Mouse (Mus musculus) G1E (cell line): Measurements from ENCODE around the gene Gm43552. TPM values are rescaled to one million over a fixed set of nuclear protein-coding genes. Genes with fewer than 3 reads are reported as not detected.
A peak's percentile ranks its signal among the peaks of the same experiment; 100 is the strongest.
"Not testable (repeated sequence)": the region's sequence is repeated elsewhere in the genome, so short reads cannot be mapped to it uniquely, and the experiment has no call there.

ENCODE experiments used
- ATAC-seq: 2 replicates; pipeline ENCODE4 v1.8.0; 2016; ENCODE audit warnings: mild to moderate bottlenecking; ENCODE audit not compliant: insufficient number of reproducible peaks, poor library complexity, low FRiP score, severe bottlenecking; ENCODE audit errors: extremely low read depth
- DNase-seq: peaks from one replicate; pipeline ENCODE4 v3.0.0; 2012; ENCODE audit warnings: low spot score
- H3K27me3 ChIP-seq: 2 replicates; pipeline ENCODE4 v1.6.1; 2012; ENCODE audit warnings: mild to moderate bottlenecking, low read length, inconsistent platforms; ENCODE audit not compliant: insufficient read depth
- H3K36me3 ChIP-seq: replicated peaks from 2 replicates; pipeline ENCODE3; 2012; ENCODE audit warnings: mild to moderate bottlenecking, inconsistent platforms
- H3K4me1 ChIP-seq: 2 replicates; pipeline ENCODE4 v1.6.1; 2012; ENCODE audit warnings: low read depth, low read length, inconsistent platforms, mixed read lengths; ENCODE audit not compliant: insufficient read depth
- H3K4me3 ChIP-seq: 2 replicates; pipeline ENCODE4 v1.5.1; 2012; ENCODE audit warnings: low read depth, mild to moderate bottlenecking, inconsistent platforms, low read length, moderate library complexity, mixed read lengths
- H3K9me3 ChIP-seq: replicated peaks from 2 replicates; pipeline ENCODE4 v1.6.1; 2012; ENCODE audit warnings: inconsistent platforms
- CTCF ChIP-seq: IDR thresholded peaks from 2 replicates; pipeline ENCODE4 v1.5.1; 2012; ENCODE audit warnings: low read depth, low read length, inconsistent platforms, mixed read lengths
- GATA1 ChIP-seq: IDR thresholded peaks from 2 replicates; pipeline ENCODE4 v1.6.1; 2012; ENCODE audit warnings: borderline replicate concordance, low read length, inconsistent platforms, mixed read lengths
- GATA2 ChIP-seq: IDR thresholded peaks from 2 replicates; pipeline ENCODE4 v1.6.1; 2012; ENCODE audit warnings: low read depth, low read length, inconsistent platforms, borderline replicate concordance
- POLR2AphosphoS5 ChIP-seq: IDR thresholded peaks from 2 replicates; pipeline ENCODE4 v1.6.1; 2012; ENCODE audit warnings: low read depth, low read length, inconsistent platforms; ENCODE audit not compliant: insufficient replicate concordance
- TAL1 ChIP-seq: conservative IDR thresholded peaks from 2 replicates; pipeline ENCODE4 v1.6.1; 2012; ENCODE audit warnings: low read depth, low read length, inconsistent platforms, mixed read lengths
- polyA plus RNA-seq: library from polyadenylated mRNA; stranded (reverse); fragments of >175 nt; gene quantifications from 2 replicates; pipeline ENCODE4 v1.2.3, GENCODE M21; 2012
- total RNA-seq, 2 experiments: library from RNA; stranded (forward) in 1 of 2; stranded (reverse) in 1 of 2; fragments of 200-1000 nt in 1 of 2; fragments of >200 nt in 1 of 2; fragmentation: Nextera tagmentation in 1 of 2; gene quantifications; 2 replicates each; pipeline ENCODE4 v1.2.3; 2014 to 2017

Gene Gm43552
- total and polyA plus RNA-seq, 3 experiments = 17.8 TPM; not detected in 2

DNA sequence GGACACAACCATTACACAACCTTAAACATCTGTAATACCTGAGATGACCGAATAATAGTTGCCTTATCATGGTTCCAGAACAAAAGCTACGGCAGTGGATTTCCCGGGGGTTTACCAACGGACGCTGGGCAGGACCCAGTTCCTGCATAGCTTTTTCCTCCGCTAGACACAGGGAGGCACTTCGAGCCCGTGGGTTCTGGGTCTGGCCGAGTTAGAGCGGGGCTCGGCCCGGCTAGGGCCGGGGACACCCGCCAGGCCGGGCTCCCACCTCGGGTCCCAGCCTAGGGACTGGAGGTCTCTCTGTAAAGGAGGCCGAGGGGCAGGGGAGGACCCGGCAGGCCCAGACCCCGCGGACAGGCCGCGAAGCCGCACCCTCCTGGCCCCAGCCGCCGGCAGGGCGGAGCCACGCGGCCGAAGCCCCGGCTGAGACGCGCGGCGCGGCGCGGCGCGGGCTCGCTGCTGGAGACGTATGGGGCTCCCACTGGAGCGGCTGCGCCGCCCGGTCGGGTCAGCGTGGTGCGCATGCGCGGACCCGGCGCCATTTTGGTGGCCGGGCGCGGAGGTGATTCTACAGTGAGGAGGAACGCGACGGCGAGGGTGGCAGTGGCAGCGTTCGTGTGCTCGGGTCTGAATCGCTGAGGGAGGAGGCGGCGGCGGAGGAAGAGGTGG lies 44.3 kb upstream of the Gm43552 start, which contains the start of the genes Smim14 and Ube2k:
Smim14 (minus strand) TSS at position 434 of the 669 bp plus-strand sequence.
Ube2k (plus strand) TSS at position 483 of the 669 bp plus-strand sequence.
- Histone ChIP-seq H3K36me3 (peaks cover 13% of the 10 kb centered on the region), H3K9me3 (no peaks in the 10 kb centered on the region), H3K4me1 (peaks cover 27% of the 10 kb centered on the region), H3K4me3 (peak within 1 kb of the TSS; percentile 98), H3K27me3 (no peaks in the 10 kb centered on the region)
- TF ChIP-seq GATA1 (no peak), TAL1 (no peak), CTCF (no peak), GATA2 (no peak), POLR2AphosphoS5 (no peak)
- peak; percentile 42 for ATAC-seq
- DNase-seq = peak; percentile 84

DNA sequence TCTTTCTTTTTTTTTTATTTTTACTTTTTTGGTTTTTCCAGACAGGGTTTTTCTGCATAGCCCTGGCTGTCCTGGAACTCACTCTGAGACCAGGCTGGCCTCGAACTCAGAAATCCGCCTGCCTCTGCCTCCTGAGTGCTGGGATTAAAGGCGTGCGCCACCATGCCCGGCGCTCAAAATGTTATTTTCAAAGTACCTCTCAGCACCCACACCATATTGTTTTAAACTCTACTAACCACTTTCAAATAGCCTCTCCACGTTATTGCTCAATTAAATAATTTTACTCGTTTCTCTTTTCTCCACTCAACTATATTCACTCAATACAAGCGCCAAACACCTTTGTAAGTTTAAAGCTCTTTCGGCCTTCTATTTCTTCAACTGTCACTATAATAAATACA lies 43.4 kb upstream of the Gm43552 start:
- not testable (repeated sequence) for DNase-seq, ATAC-seq
- peak overlapping the region; percentile 98 for H3K4me3 ChIP-seq

DNA sequence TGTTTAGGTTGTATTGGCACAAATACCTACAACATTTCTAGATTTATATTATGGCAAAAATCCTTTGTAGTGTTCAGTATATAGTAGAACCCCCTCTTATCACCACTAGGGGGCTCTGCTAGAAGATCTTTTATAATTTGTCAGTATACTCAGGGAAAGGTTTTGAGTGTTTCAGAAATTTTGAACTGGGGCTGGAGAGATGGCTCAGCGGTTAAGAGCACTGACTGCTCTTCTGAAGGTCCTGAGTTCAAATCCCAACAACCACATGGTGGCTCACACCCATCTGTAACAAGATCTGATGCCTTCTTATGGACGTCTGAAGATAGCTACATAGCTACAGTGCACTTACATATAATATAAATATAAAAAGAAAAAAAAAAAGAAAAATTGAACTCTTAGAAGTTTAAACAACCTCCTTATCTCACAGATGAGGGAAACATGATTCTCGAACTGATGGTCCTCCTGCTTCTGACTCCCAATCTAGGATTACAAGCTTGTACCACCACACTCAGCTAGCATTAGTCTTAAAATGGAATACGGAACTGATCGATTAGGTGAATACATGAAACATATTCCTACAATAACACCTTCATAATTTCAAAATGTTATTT lies 42.9 kb upstream of the Gm43552 start:
- H3K27me3 ChIP-seq = no peaks in the 10 kb centered on the region
- H3K9me3 ChIP-seq = no peaks in the 10 kb centered on the region
- H3K36me3 ChIP-seq = peaks cover 7% of the 10 kb centered on the region
- 0 out of 2 replicates have a peak, but pooled peaks have one; percentile 29 for ATAC-seq
- no peak overlapping the region for H3K4me3 ChIP-seq
- peaks cover 23% of the 10 kb centered on the region for H3K4me1 ChIP-seq
- peak; percentile 17 for DNase-seq
- no peak for TF ChIP-seq GATA2
- no peak for TF ChIP-seq CTCF
- TF ChIP-seq TAL1 = no peak
- TF ChIP-seq POLR2AphosphoS5 = no peak
- no peak for TF ChIP-seq GATA1

More for the DNA sequence above, 43.4 kb upstream of the Gm43552 start:
- H3K36me3 ChIP-seq, H3K27me3 ChIP-seq, H3K9me3 ChIP-seq: not testable (repeated sequence)
- peaks cover 27% of the 10 kb centered on the region for H3K4me1 ChIP-seq

DNA sequence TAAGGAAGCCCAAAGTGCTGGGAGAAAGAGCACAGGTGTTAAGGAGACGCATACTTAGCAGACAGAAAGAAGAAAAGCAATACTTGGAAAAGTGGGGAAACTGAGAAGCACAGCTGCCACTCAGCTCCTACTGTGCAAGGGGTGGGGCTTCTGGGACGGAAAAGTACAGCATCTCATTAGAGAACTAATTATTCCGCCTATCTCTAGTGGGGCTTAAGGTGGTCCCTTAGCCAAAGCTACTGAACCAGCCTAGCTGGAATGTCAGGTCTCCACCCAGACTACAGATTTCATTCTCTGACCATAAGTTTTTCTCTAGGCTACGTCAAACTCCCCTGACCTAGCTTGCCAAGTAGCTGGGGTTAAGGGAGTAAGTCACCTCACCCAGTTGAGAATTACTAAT lies 41.9 kb upstream of the Gm43552 start:
- DNase-seq (no peak), ATAC-seq (no peak)
- no peak overlapping the region for H3K4me3 ChIP-seq
- H3K9me3 ChIP-seq = no peaks in the 10 kb centered on the region
- no peak for TF ChIP-seq CTCF
- no peak for TF ChIP-seq TAL1
- no peak for TF ChIP-seq POLR2AphosphoS5
- TF ChIP-seq GATA2 = no peak
- no peak for TF ChIP-seq GATA1
- H3K36me3 ChIP-seq = peaks cover 5% of the 10 kb centered on the region
- H3K27me3 ChIP-seq = no peaks in the 10 kb centered on the region
- H3K4me1 ChIP-seq = peaks cover 19% of the 10 kb centered on the region

DNA sequence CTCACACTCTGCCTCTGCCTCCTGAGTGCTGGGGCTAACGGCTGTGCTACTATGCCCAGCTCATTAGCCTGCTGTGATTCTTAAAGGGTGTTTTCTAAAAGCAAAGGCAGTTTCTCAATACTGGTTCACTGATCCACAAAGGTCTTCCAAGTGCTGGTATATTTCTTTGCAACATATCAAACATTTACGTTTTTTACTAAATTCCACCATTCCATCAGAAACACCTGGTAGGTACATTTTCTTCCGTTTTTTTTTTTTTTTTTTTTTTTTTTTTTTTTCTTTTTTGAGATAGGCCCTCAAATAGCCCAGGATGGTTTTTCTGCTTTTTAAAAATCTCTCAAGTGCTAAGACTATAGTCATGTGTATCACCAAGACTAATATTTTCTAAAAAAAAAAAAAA lies 38.6 kb upstream of the Gm43552 start:
- Histone ChIP-seq H3K4me1 (peaks cover 11% of the 10 kb centered on the region), H3K4me3 (no peak overlapping the region), H3K36me3 (peaks cover 3% of the 10 kb centered on the region), H3K27me3 (no peaks in the 10 kb centered on the region), H3K9me3 (no peaks in the 10 kb centered on the region)
- TF ChIP-seq POLR2AphosphoS5 = no peak
- no peak for TF ChIP-seq GATA2
- no peak for TF ChIP-seq GATA1
- TF ChIP-seq TAL1 = no peak
- TF ChIP-seq CTCF = no peak
- ATAC-seq (no peak), DNase-seq (no peak)

DNA sequence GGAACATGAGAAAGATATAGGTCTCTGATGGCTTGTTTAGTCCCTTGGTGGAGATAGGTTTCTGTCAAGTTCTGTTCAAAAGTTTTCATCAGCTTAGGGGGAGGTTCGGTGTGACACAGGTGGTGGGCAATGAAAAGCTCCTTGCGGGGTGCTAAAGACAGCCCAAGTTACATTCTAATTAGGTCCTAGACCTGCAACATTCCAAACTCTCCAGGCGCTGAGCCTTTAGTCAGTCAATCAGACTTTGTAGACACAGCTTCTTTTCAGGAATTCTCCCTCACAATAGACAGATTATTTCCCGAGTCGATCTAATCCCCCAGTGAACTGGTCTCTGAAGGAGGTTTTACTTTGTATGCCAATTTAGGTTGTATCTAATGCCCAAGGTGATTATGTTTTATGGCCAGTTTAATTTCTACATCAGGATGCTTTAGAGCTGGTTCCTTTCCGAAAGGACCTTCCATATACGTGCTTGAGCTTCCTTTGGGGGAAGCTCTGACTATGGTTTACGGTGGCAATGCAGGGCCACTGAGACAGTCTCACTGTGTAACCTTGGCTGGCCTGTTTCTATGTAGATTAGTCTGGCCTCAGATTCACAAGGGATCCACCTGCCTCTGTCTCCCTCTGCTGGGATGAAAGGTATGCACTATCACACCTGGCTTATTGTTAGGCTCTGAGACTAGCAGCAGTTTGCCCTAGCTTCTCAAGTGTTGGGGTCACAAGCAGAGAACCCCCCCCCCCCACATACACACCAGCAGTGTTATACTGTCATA lies 33.2 kb upstream of the Gm43552 start:
- no peak for TF ChIP-seq CTCF
- TF ChIP-seq TAL1 = no peak
- TF ChIP-seq GATA2 = no peak
- no peak for TF ChIP-seq GATA1
- no peak for TF ChIP-seq POLR2AphosphoS5
- Histone ChIP-seq H3K27me3 (peaks cover 4% of the 10 kb centered on the region; the same call in 1 of the 2 replicates), H3K4me1 (no peaks in the 10 kb centered on the region; the same call in 1 of the 2 replicates), H3K36me3 (no peaks in the 10 kb centered on the region), H3K9me3 (no peaks in the 10 kb centered on the region), H3K4me3 (no peak overlapping the region)
- no peak for DNase-seq
- ATAC-seq = no peak
